Mouse (Mus musculus) hindbrain, embryonic 11.5 days (tissue): Measurements from ENCODE around the gene Necap1. TPM values are rescaled to one million over a fixed set of nuclear protein-coding genes. Genes with fewer than 3 reads are reported as not detected.

Experiments used
- ATAC-seq: fragments of 200-750 bp; cut with Nextera tagmentation; 2 replicates; pipeline ENCODE4 v1.8.0; 2017; ENCODE audit warnings: mild to moderate bottlenecking, moderate TSS enrichment, moderate library complexity; ENCODE audit not compliant: low FRiP score
- DNase-seq: peaks from one replicate; pipeline ENCODE4 v3.0.0-alpha.2; 2015; ENCODE audit warnings: low spot score
- H3K27ac ChIP-seq: fragments of 300-500 bp; sonication (generic); 2 replicates; pipeline ENCODE4 v1.5.1; 2014; ENCODE audit warnings: mild to moderate bottlenecking, low read depth, low read length
- H3K27me3 ChIP-seq: fragments of 300-500 bp; sonication (generic); 2 replicates; pipeline ENCODE4 v1.6.1; 2014; ENCODE audit warnings: mild to moderate bottlenecking, low read length, moderate library complexity, mixed read lengths; ENCODE audit not compliant: control insufficient read depth, insufficient read depth
- H3K36me3 ChIP-seq: fragments of 300-500 bp; sonication (generic); 2 replicates; pipeline ENCODE4 v1.6.1; 2014; ENCODE audit warnings: mild to moderate bottlenecking, low read length, moderate library complexity, mixed read lengths; ENCODE audit not compliant: control insufficient read depth, insufficient read depth
- H3K4me1 ChIP-seq: fragments of 300-500 bp; sonication (generic); replicated peaks from 2 replicates; pipeline ENCODE4 v1.6.1; 2014; ENCODE audit warnings: low read length, mixed read lengths; ENCODE audit not compliant: control insufficient read depth, insufficient read depth
- H3K4me2 ChIP-seq: fragments of 300-500 bp; sonication (generic); replicated peaks from 2 replicates; pipeline ENCODE4 v1.6.1; 2014; ENCODE audit warnings: mild to moderate bottlenecking, low read depth, low read length
- H3K4me3 ChIP-seq: fragments of 300-500 bp; sonication (generic); 2 replicates; pipeline ENCODE4 v1.5.1; 2014; ENCODE audit warnings: low read depth, low read length
- H3K9ac ChIP-seq: fragments of 300-500 bp; sonication (generic); 2 replicates; pipeline ENCODE4 v1.6.1; 2014; ENCODE audit warnings: low read depth, low read length
- H3K9me3 ChIP-seq: fragments of 300-500 bp; sonication (generic); 2 replicates; pipeline ENCODE4 v1.6.1; 2016; ENCODE audit warnings: low read length; ENCODE audit not compliant: control insufficient read depth
- WGBS: fragments of 180-500 bp; shearing (Covaris S2); extraction: QIAGEN DNeasy Blood & Tissue Kit; methylation state at CpG from one replicate; pipeline ENCODE4 v1.1.7; 2014; 5-methylcytosine and 5-hydroxymethylcytosine counted together
- polyA plus RNA-seq: library from polyadenylated mRNA; unstranded; fragments of >200 nt; fragmentation: Nextera tagmentation; extraction: Ambion mirVana; gene quantifications from 2 replicates; pipeline ENCODE4 v1.2.1, GENCODE M21; 2014

Gene Necap1
- polyA plus RNA-seq, 1 experiment from 2014 or later = 82.3 TPM

- no peak within 1 kb of the TSS for H3K4me3 ChIP-seq
- H3K9ac ChIP-seq = no peak within 1 kb of the TSS
- H3K4me1 ChIP-seq = no peaks in the 10 kb centered on the region
- no peak within 1 kb of the TSS for H3K27ac ChIP-seq
- ATAC-seq = no peak
- H3K9me3 ChIP-seq = no peaks in the 10 kb centered on the region
- H3K27me3 ChIP-seq = no peaks in the 10 kb centered on the region
- WGBS = 67% methylated on average over 4 of the region's 4 CpGs
- no peaks in the 10 kb centered on the region for H3K36me3 ChIP-seq
- H3K4me2 ChIP-seq = no peak within 1 kb of the TSS
- DNase-seq = no peak
Measured at GRCm38 (mm10) chr6:122921451-122921850, 47.2 kb downstream of the Necap1 start, which contains the start of gene Clec4a1. Gene Clec4a1 (plus strand): TSS chr6:122921848.

- no peak overlapping the region for H3K27ac ChIP-seq
- ATAC-seq (no peak), DNase-seq (no peak)
- WGBS = 87% methylated on average over 3 of the region's 3 CpGs
- no peaks in the 10 kb centered on the region for H3K9me3 ChIP-seq
- no peaks in the 10 kb centered on the region for H3K36me3 ChIP-seq
- H3K9ac ChIP-seq = no peak overlapping the region
- H3K4me1 ChIP-seq = no peaks in the 10 kb centered on the region
- H3K27me3 ChIP-seq = no peaks in the 10 kb centered on the region
- H3K4me3 ChIP-seq = no peak overlapping the region
- H3K4me2 ChIP-seq = no peak overlapping the region
Measured at GRCm38 (mm10) chr6:122934845-122935244, 60.6 kb downstream of the Necap1 start.

Other genes with a start within 250 kb of the Necap1 start
- gene Dppa3, start 248.1 kb upstream of the Necap1 start, polyA plus RNA-seq = not detected in 2 replicates
- 0.07 and 0.32 TPM in 2 replicates for gene Nanog, start 167.0 kb upstream of the Necap1 start, polyA plus RNA-seq
- gene Slc2a3, start 72.8 kb upstream of the Necap1 start, polyA plus RNA-seq = 23.5 and 29.2 TPM in 2 replicates
- gene Foxj2, start 54.6 kb upstream of the Necap1 start, polyA plus RNA-seq = 3.0 and 4.0 TPM in 2 replicates
- gene C3ar1, start 18.3 kb upstream of the Necap1 start, polyA plus RNA-seq = 1.8 and 2.0 TPM in 2 replicates
- 1.7 and 2.0 TPM in 2 replicates for gene Clec4a1, start 47.4 kb downstream of the Necap1 start, polyA plus RNA-seq
- gene Clec4a3, start 78.0 kb downstream of the Necap1 start, polyA plus RNA-seq = 0.63 and 0.81 TPM in 2 replicates
- gene Clec4a4, start 115.9 kb downstream of the Necap1 start, polyA plus RNA-seq = not detected in 2 replicates
- gene Clec4b1, start 175.5 kb downstream of the Necap1 start, polyA plus RNA-seq = not detected in 2 replicates
- 0.74 and 1.5 TPM in 2 replicates for gene Clec4a2, start 232.0 kb downstream of the Necap1 start, polyA plus RNA-seq